Mouse (Mus musculus): ENCODE results near the gene Trip11.

The Trip11 gene

GRCm38 (mm10) chr12:101897113-101897512, 16.0 kb downstream of the Trip11 start:
- peak; percentile 51 to 53 for DNase-seq (ENCODE audit: low spot score in 2 of 2)

GRCm38 (mm10) chr12:101893296-101893695, 19.8 kb downstream of the Trip11 start:
- DNase-seq (ENCODE audit: low spot score in 2 of 2): no peak

- no peak for DNase-seq (ENCODE audit: low spot score in 2 of 2)
Observed at GRCm38 (mm10) chr12:101892832-101893231, 20.2 kb downstream of the Trip11 start.

- no peak for DNase-seq (ENCODE audit: low spot score in 2 of 2)
Observed at GRCm38 (mm10) chr12:101891066-101891465, 22.0 kb downstream of the Trip11 start.

- no peak for DNase-seq (ENCODE audit: low spot score in 2 of 2)
Observed at GRCm38 (mm10) chr12:101889351-101889750, 23.7 kb downstream of the Trip11 start.

GRCm38 (mm10) chr12:101888312-101888711, 24.8 kb downstream of the Trip11 start:
- DNase-seq (ENCODE audit: low spot score in 2 of 2): no peak

GRCm38 (mm10) chr12:101884926-101885325, 28.1 kb downstream of the Trip11 start:
- no peak for DNase-seq (ENCODE audit: low spot score in 2 of 2)

GRCm38 (mm10) chr12:101876374-101876773, 36.7 kb downstream of the Trip11 start:
- no peak for DNase-seq (ENCODE audit: low spot score in 2 of 2)

GRCm38 (mm10) chr12:101875107-101875506, 38.0 kb downstream of the Trip11 start:
- DNase-seq (ENCODE audit: low spot score in 2 of 2): no peak

- DNase-seq (ENCODE audit: low spot score in 2 of 2): no peak
Observed at GRCm38 (mm10) chr12:101862286-101862964, 50.6 kb downstream of the Trip11 start.

GRCm38 (mm10) chr12:101860256-101860655, 52.8 kb downstream of the Trip11 start:
- DNase-seq (ENCODE audit: low spot score in 2 of 2): no peak

- DNase-seq (ENCODE audit: low spot score in 2 of 2): no peak
Observed at GRCm38 (mm10) chr12:101858011-101858410, 55.1 kb downstream of the Trip11 start.

- DNase-seq (ENCODE audit: low spot score in 2 of 2): no peak
Observed at GRCm38 (mm10) chr12:101854336-101854735, 58.7 kb downstream of the Trip11 start.

GRCm38 (mm10) chr12:101851846-101852564, 61.1 kb downstream of the Trip11 start:
- no peak for DNase-seq (ENCODE audit: low spot score in 2 of 2)

- no peak for DNase-seq (ENCODE audit: low spot score in 2 of 2)
Observed at GRCm38 (mm10) chr12:101851314-101851713, 61.8 kb downstream of the Trip11 start.

- no peak for DNase-seq (ENCODE audit: low spot score in 2 of 2)
Observed at GRCm38 (mm10) chr12:101836546-101837274, 76.4 kb downstream of the Trip11 start.

- no peak for DNase-seq (ENCODE audit: low spot score in 2 of 2)
Observed at GRCm38 (mm10) chr12:101834715-101835114, 78.4 kb downstream of the Trip11 start.

GRCm38 (mm10) chr12:101833776-101834175, 79.3 kb downstream of the Trip11 start:
- no peak for DNase-seq (ENCODE audit: low spot score in 2 of 2)

- DNase-seq (ENCODE audit: low spot score in 2 of 2): no peak
Observed at GRCm38 (mm10) chr12:101833115-101833506, 80.0 kb downstream of the Trip11 start.

- DNase-seq (ENCODE audit: low spot score in 2 of 2): no peak
Observed at GRCm38 (mm10) chr12:101832179-101833114, 80.6 kb downstream of the Trip11 start.

GRCm38 (mm10) chr12:101831221-101831620, 81.8 kb downstream of the Trip11 start:
- no peak for DNase-seq (ENCODE audit: low spot score in 2 of 2)
